Mouse (Mus musculus) hindbrain, embryonic 11.5 days (tissue): ENCODE measurements around the gene Cep128. TPM values are rescaled to one million over a fixed set of nuclear protein-coding genes. Genes with fewer than 3 reads are reported as not detected.

Experiments used
- ATAC-seq: fragments of 200-750 bp; cut with Nextera tagmentation; 2 replicates; pipeline ENCODE4 v1.8.0; 2017; ENCODE audit warnings: mild to moderate bottlenecking, moderate TSS enrichment, moderate library complexity; ENCODE audit not compliant: low FRiP score
- DNase-seq: peaks from one replicate; pipeline ENCODE4 v3.0.0-alpha.2; 2015; ENCODE audit warnings: low spot score
- H3K27ac ChIP-seq: fragments of 300-500 bp; sonication (generic); 2 replicates; pipeline ENCODE4 v1.5.1; 2014; ENCODE audit warnings: mild to moderate bottlenecking, low read depth, low read length
- H3K27me3 ChIP-seq: fragments of 300-500 bp; sonication (generic); 2 replicates; pipeline ENCODE4 v1.6.1; 2014; ENCODE audit warnings: mild to moderate bottlenecking, low read length, moderate library complexity, mixed read lengths; ENCODE audit not compliant: control insufficient read depth, insufficient read depth
- H3K36me3 ChIP-seq: fragments of 300-500 bp; sonication (generic); 2 replicates; pipeline ENCODE4 v1.6.1; 2014; ENCODE audit warnings: mild to moderate bottlenecking, low read length, moderate library complexity, mixed read lengths; ENCODE audit not compliant: control insufficient read depth, insufficient read depth
- H3K4me1 ChIP-seq: fragments of 300-500 bp; sonication (generic); replicated peaks from 2 replicates; pipeline ENCODE4 v1.6.1; 2014; ENCODE audit warnings: low read length, mixed read lengths; ENCODE audit not compliant: control insufficient read depth, insufficient read depth
- H3K4me2 ChIP-seq: fragments of 300-500 bp; sonication (generic); replicated peaks from 2 replicates; pipeline ENCODE4 v1.6.1; 2014; ENCODE audit warnings: mild to moderate bottlenecking, low read depth, low read length
- H3K4me3 ChIP-seq: fragments of 300-500 bp; sonication (generic); 2 replicates; pipeline ENCODE4 v1.5.1; 2014; ENCODE audit warnings: low read depth, low read length
- H3K9ac ChIP-seq: fragments of 300-500 bp; sonication (generic); 2 replicates; pipeline ENCODE4 v1.6.1; 2014; ENCODE audit warnings: low read depth, low read length
- H3K9me3 ChIP-seq: fragments of 300-500 bp; sonication (generic); 2 replicates; pipeline ENCODE4 v1.6.1; 2016; ENCODE audit warnings: low read length; ENCODE audit not compliant: control insufficient read depth
- WGBS: fragments of 180-500 bp; shearing (Covaris S2); extraction: QIAGEN DNeasy Blood & Tissue Kit; methylation state at CpG from one replicate; pipeline ENCODE4 v1.1.7; 2014; 5-methylcytosine and 5-hydroxymethylcytosine counted together
- polyA plus RNA-seq: library from polyadenylated mRNA; unstranded; fragments of >200 nt; fragmentation: Nextera tagmentation; extraction: Ambion mirVana; gene quantifications from 2 replicates; pipeline ENCODE4 v1.2.1, GENCODE M21; 2014

Cep128 gene
- polyA plus RNA-seq, 1 experiment from 2014 or later = 10.7 TPM

DNA sequence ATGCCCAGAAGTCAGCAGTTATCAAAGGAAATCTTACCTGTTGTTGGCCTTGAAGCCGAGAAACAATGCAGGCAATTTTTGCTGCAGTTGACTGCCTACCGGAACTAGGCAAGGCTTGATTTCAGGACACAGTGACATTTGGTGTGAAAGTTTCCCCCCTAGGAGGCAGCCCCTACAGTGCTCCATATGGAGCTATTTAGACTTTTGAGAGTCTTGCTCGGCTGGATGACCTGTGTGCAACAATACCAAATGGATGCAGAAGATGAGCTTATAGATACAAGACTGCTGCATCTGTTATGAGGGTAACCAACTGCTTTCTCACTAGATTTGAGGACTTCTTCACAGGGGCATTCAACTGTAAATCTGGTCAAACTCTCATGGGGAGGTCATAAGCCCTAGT, 331.9 kb downstream of the Cep128 start:
- Histone ChIP-seq H3K27ac (no peak overlapping the region), H3K36me3 (no peaks in the 10 kb centered on the region), H3K4me1 (no peaks in the 10 kb centered on the region), H3K9ac (no peak overlapping the region), H3K4me3 (no peak overlapping the region), H3K27me3 (no peaks in the 10 kb centered on the region), H3K9me3 (no peaks in the 10 kb centered on the region), H3K4me2 (no peak overlapping the region)
- DNase-seq (no peak), ATAC-seq (no peak)
- 72% methylated on average over 3 of the region's 3 CpGs for WGBS

DNA sequence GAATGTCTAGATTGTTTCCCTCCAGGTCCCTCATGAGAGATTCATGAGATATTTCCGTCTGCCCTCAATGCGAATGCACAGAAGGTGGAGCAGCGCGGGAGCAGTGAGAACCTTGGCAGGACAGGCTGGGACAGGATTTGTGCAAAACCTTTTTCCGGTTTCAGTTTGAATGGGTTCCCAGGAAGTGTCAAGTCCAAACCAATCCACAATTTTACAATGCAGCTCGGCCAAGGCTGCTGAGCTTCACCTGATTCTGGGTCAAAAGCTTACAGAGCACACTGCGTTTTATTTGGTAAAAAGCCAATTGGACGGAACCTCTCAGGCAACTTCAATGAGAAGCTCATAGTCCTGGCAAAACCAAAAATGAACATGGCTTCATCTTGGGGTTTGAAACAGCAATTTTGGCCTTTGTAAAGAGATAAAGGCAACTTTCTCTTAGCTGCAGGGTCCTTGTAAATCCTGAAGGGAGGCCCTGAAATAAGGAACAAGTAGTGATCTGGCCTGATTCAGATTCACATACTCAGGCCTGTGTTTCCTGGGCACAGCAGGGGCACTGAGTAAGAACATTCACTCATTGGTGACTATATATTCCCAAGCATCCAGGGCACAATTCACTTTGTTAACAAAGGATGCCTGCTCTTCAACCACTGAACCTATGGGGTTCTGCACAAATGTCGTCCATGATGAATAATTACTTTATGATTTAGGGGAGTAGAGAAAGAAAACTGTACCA, 333.4 kb downstream of the Cep128 start:
- ATAC-seq = no peak
- H3K27ac ChIP-seq = no peak overlapping the region
- no peak overlapping the region for H3K4me3 ChIP-seq
- no peaks in the 10 kb centered on the region for H3K9me3 ChIP-seq
- DNase-seq = no peak
- H3K27me3 ChIP-seq = no peaks in the 10 kb centered on the region
- no peaks in the 10 kb centered on the region for H3K4me1 ChIP-seq
- H3K4me2 ChIP-seq = no peak overlapping the region
- WGBS = 95% methylated on average over 9 of the region's 9 CpGs
- no peaks in the 10 kb centered on the region for H3K36me3 ChIP-seq
- no peak overlapping the region for H3K9ac ChIP-seq

DNA sequence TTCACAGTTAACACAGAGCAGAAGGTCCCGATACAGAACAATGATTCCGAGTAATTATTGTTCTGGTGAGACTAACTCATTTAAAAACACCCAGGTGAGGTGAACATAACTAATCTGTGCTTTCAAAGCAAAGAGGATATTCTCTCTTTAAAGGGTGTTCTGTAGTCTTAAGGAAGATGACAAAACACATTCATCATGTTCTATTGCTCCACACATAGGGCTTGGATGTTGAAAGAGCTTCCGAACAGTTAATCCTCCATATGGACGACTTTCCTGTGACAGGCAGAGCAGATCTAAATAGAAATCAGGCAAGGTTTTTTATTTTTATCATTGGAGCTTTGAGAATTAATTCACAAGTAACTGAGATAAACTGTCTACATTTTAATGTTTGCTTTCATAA, 342.8 kb downstream of the Cep128 start:
- 92% methylated on average over 4 of the region's 4 CpGs for WGBS
- DNase-seq (no peak), ATAC-seq (no peak)
- H3K27me3 ChIP-seq = no peaks in the 10 kb centered on the region
- no peak overlapping the region for H3K4me3 ChIP-seq
- no peak overlapping the region for H3K9ac ChIP-seq
- H3K9me3 ChIP-seq = no peaks in the 10 kb centered on the region
- H3K27ac ChIP-seq = no peak overlapping the region
- no peak overlapping the region for H3K4me2 ChIP-seq
- no peaks in the 10 kb centered on the region for H3K36me3 ChIP-seq
- no peaks in the 10 kb centered on the region for H3K4me1 ChIP-seq

DNA sequence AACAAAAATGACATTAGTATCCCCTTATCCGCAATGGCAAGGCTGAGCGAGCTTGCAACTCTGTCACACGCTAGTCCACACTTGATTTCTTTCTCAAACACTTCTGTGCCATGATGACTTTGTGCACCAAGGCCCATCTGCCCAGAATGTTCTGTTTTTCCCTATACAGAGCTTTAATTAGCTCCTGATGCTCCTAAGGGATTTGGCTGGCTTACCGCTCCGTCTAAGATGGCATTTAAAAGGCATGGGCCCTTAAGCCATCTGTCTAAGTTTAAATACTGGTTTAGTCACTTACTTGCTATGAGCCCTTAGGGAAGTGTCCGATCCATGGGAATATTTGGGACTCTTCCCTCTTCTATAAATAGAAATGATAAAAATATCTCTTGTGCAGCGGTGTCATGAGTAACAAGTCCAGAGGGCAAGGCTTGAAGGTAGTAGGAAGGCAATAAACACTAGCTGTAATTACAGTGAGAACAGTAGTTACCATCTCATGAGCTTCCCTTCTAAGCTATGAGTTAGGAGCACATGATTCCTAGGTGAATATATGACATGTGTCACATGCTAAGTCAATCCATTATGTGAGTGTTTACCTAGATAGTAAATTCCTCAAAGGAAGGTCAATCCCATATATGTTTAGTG, 343.8 kb downstream of the Cep128 start:
- no peak for ATAC-seq
- DNase-seq = no peak
- Histone ChIP-seq H3K4me3 (no peak overlapping the region), H3K36me3 (no peaks in the 10 kb centered on the region), H3K4me2 (no peak overlapping the region), H3K9ac (no peak overlapping the region), H3K27ac (no peak overlapping the region), H3K4me1 (no peaks in the 10 kb centered on the region), H3K27me3 (no peaks in the 10 kb centered on the region), H3K9me3 (no peaks in the 10 kb centered on the region)
- 83% methylated on average over 7 of the region's 7 CpGs for WGBS

DNA sequence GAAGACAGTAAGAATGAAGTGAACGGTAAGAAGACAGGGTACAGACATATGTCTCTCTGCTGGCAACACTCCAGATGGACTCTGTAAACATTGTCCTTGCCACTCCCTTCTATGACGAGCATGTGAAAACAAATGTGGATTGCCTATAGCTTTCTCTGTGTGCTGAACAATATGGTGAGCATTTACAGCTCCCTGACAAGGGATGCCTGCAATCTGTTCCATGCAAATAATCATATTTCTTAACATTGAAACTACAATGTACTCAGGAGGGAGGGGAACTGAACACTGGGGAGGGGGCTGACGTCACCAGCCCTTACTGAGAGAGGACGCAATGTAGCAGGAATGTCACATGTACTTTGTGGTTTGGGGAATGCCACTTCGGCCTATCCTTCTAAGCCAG, 355.1 kb downstream of the Cep128 start:
- no peak overlapping the region for H3K4me2 ChIP-seq
- H3K27me3 ChIP-seq = no peaks in the 10 kb centered on the region
- no peak overlapping the region for H3K4me3 ChIP-seq
- H3K36me3 ChIP-seq = no peaks in the 10 kb centered on the region
- no peak for DNase-seq
- no peaks in the 10 kb centered on the region for H3K4me1 ChIP-seq
- H3K9ac ChIP-seq = no peak overlapping the region
- ATAC-seq = no peak
- H3K27ac ChIP-seq = no peak overlapping the region
- WGBS = 75% methylated on average over 5 of the region's 5 CpGs
- no peaks in the 10 kb centered on the region for H3K9me3 ChIP-seq

DNA sequence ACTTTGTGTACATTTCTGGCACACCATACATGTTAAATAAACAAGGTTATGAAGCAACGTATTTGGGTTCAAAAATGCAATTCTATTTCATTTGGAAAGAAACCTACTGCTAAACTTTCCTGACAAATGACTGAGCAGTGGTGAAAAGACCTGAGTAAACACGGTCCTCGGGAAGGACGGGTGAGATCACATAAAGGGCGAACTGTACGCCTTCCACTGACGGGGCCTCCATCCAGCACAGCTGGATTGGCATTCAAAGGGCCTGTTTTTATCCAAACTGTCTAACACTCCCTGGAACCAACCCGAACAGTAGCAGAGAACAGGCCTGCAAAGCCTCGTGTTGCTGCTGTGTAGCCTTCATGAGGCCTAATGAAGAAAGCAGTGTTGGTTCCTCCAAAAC, 356.5 kb downstream of the Cep128 start:
- no peak overlapping the region for H3K4me3 ChIP-seq
- no peaks in the 10 kb centered on the region for H3K9me3 ChIP-seq
- H3K36me3 ChIP-seq = no peaks in the 10 kb centered on the region
- no peaks in the 10 kb centered on the region for H3K27me3 ChIP-seq
- H3K4me2 ChIP-seq = no peak overlapping the region
- H3K9ac ChIP-seq = no peak overlapping the region
- DNase-seq (no peak), ATAC-seq (no peak)
- WGBS = 84% methylated on average over 9 of the region's 9 CpGs
- H3K27ac ChIP-seq = no peak overlapping the region
- H3K4me1 ChIP-seq = no peaks in the 10 kb centered on the region

DNA sequence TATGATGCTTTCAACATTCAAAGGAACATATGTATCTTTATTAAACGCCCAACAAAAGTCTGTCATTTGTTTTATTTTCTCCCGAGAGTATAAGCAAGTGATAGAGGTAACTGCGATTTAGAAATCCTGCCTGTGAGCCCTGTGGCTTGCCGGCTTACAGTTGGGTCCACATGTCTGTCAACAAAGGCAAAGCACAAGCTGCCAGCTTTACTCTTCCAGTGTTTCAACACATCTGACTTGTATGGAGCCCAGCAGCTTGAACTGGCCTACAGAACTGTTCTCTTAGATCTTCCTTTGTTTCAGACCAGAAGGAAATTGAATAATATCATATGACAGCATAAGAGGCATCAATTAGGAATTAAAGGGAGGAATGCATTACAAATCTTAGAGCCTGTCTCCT, 357.1 kb downstream of the Cep128 start:
- no peaks in the 10 kb centered on the region for H3K36me3 ChIP-seq
- DNase-seq (no peak), ATAC-seq (no peak)
- no peaks in the 10 kb centered on the region for H3K9me3 ChIP-seq
- H3K27me3 ChIP-seq = no peaks in the 10 kb centered on the region
- H3K4me1 ChIP-seq = no peaks in the 10 kb centered on the region
- 89% methylated on average over 4 of the region's 4 CpGs for WGBS
- H3K27ac ChIP-seq = no peak overlapping the region
- H3K9ac ChIP-seq = no peak overlapping the region
- H3K4me2 ChIP-seq = no peak overlapping the region
- no peak overlapping the region for H3K4me3 ChIP-seq

DNA sequence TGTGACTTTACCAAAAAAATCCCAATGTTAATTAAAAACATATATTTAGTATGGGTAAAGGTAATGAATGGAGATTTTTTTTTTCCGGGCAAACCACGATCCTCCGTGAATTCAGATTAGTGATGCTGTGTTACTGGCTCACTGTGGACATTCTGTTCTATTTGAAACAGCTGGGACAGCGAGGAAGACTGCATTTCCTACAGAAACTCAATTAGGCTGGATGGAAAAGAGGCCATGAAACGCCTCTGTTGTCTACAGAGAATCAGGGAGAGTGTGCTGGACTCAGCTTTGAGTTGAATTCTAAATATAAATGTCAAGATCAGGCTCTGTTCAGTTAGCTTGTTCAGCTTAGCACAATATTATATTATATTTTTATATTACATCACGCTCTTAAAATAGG, 369.1 kb downstream of the Cep128 start:
- no peak overlapping the region for H3K27ac ChIP-seq
- no peaks in the 10 kb centered on the region for H3K4me1 ChIP-seq
- H3K9ac ChIP-seq = no peak overlapping the region
- no peak for DNase-seq
- H3K36me3 ChIP-seq = no peaks in the 10 kb centered on the region
- H3K9me3 ChIP-seq = no peaks in the 10 kb centered on the region
- no peak overlapping the region for H3K4me3 ChIP-seq
- no peak overlapping the region for H3K4me2 ChIP-seq
- no peaks in the 10 kb centered on the region for H3K27me3 ChIP-seq
- ATAC-seq = no peak
- 78% methylated on average over 6 of the region's 6 CpGs for WGBS

DNA sequence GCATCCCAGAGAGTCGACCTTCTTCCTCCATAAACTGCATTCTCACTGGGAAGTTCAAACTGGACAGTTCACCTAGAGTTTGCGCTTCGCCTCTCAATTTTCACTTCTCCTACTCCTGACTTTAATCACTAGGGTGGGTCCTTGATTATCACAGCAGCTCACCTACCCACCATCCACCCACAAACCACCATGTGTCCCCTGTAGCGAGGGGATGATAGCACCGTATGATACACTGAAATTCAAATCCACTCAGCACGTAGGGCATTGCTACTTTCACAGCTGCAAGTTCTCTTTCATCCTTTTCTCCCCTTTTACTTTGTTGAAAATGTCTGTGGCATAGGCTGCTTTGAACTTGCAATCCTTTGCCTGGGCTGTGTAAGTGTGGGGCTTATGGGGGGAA, 371.2 kb downstream of the Cep128 start:
- ATAC-seq (no peak), DNase-seq (no peak)
- Histone ChIP-seq H3K4me2 (no peak overlapping the region), H3K36me3 (no peaks in the 10 kb centered on the region), H3K4me1 (no peaks in the 10 kb centered on the region), H3K9ac (no peak overlapping the region), H3K27ac (no peak overlapping the region), H3K4me3 (no peak overlapping the region), H3K9me3 (no peaks in the 10 kb centered on the region), H3K27me3 (no peaks in the 10 kb centered on the region)
- 89% methylated on average over 6 of the region's 6 CpGs for WGBS
